Mouse (Mus musculus): ENCODE data around the gene Gm44503. TPM values are rescaled to one million over a fixed set of nuclear protein-coding genes. Genes with fewer than 3 reads are reported as not detected.

The Gm44503 gene
- polyA plus RNA-seq, 1 experiment: not detected

DNA sequence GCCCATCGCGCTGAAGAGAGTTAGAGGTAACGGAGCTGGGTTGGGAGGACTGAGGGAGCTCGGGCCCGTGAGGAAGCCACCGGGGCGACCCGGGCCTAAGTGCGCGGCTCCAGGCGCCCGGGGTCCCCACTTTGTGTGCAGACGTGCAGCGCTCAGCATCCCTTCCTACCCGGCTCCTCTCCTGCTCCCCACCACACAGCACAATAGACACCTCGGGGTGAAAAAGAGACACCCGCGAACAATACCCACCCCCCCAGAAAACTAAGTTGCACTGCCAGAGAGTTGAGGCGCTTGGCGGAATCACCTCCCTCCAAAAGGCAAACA is 32.8 kb upstream of the Gm44503 start:
- WGBS: 12% methylated on average over 20 of the region's 20 CpGs
- no peak for DNase-seq
- peaks cover 6% of the 10 kb centered on the region; the same call in 1 of the 2 replicates for H3K4me1 ChIP-seq (replicated peaks; ENCODE audit: control insufficient read depth, insufficient read depth, low read length)
- TF ChIP-seq CTCF (IDR thresholded peaks at IDR 0.05; ENCODE audit: borderline replicate concordance, control insufficient read depth, extremely low read depth, insufficient read depth, low read length, poor library complexity) (no peak), POLR2A (IDR thresholded peaks at IDR 0.05; ENCODE audit: control insufficient read depth, extremely low read depth, insufficient read depth, low read length, poor library complexity) (no peak)
- peaks cover 13% of the 10 kb centered on the region for H3K27me3 ChIP-seq (ENCODE audit: control insufficient read depth, insufficient read depth, low read length)
- no peaks in the 10 kb centered on the region for H3K36me3 ChIP-seq (ENCODE audit: control insufficient read depth, insufficient read depth, low read length)
- H3K4me3 ChIP-seq (ENCODE audit: control insufficient read depth, insufficient read depth, low read length): peak overlapping the region; percentile 34
- no peak overlapping the region for H3K27ac ChIP-seq (ENCODE audit: control insufficient read depth, insufficient read depth, low read length)

DNA sequence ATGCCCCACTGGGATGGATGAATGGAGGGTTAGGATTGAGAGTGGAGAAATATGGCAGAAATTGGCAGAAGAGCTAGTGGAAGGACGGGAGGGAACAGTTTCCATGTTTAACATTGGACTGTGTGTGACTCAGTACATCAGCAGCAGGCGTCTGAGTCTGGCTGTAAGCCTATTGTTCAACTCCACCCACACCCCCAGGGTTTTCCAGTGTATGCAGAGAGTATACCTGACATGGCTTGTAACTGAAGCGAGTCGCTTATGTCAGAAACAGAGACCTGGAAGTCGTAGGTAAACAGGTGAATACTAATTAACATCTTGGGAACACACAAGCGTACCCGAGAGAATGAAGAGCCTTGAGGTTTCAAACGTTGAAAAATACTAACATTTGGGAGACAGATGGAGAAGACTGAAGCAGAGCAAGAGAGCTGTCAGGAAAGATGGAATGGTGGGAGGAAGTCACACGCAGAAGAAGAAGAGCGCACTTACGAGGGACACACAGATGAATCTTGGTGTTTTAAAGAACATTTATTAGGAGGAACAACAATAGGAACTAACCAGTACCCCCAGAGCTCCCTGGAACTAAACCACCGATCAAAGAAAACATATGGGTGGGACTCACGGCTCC is 27.4 kb upstream of the Gm44503 start:
- WGBS: 86% methylated on average over 13 of the region's 13 CpGs
- Histone ChIP-seq H3K4me1 (replicated peaks; ENCODE audit: control insufficient read depth, insufficient read depth, low read length) (no peaks in the 10 kb centered on the region), H3K27me3 (ENCODE audit: control insufficient read depth, insufficient read depth, low read length) (peaks cover 3% of the 10 kb centered on the region), H3K27ac (ENCODE audit: control insufficient read depth, insufficient read depth, low read length) (no peak overlapping the region), H3K36me3 (ENCODE audit: control insufficient read depth, insufficient read depth, low read length) (no peaks in the 10 kb centered on the region), H3K4me3 (ENCODE audit: control insufficient read depth, insufficient read depth, low read length) (no peak overlapping the region)
- TF ChIP-seq POLR2A (IDR thresholded peaks at IDR 0.05; ENCODE audit: control insufficient read depth, extremely low read depth, insufficient read depth, low read length, poor library complexity) (no peak), CTCF (IDR thresholded peaks at IDR 0.05; ENCODE audit: borderline replicate concordance, control insufficient read depth, extremely low read depth, insufficient read depth, low read length, poor library complexity) (no peak)
- DNase-seq: no peak

DNA sequence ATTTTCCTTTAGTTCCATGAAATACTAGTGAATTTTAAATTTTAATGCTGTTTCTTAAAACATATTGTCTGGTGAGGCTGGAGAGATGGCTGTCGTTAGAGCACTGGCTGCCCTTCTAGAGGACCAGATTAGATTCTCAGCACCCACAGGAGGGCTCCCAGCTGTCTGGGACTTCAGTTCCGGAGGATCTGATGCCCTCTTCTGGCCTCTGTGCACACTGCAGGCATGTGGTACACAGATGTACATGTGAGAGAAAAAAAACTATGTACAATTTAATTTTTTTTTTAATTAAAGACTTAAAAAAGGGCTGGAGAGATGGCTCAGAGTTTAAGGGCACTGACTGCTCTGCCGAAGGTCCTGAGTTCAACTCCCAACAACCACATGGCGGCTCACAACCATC is 23.3 kb upstream of the Gm44503 start:
- Histone ChIP-seq H3K27me3 (ENCODE audit: control insufficient read depth, insufficient read depth, low read length) (no peaks in the 10 kb centered on the region), H3K27ac (ENCODE audit: control insufficient read depth, insufficient read depth, low read length) (no peak overlapping the region), H3K36me3 (ENCODE audit: control insufficient read depth, insufficient read depth, low read length) (no peaks in the 10 kb centered on the region), H3K4me1 (replicated peaks; ENCODE audit: control insufficient read depth, insufficient read depth, low read length) (no peaks in the 10 kb centered on the region), H3K4me3 (ENCODE audit: control insufficient read depth, insufficient read depth, low read length) (no peak overlapping the region)
- TF ChIP-seq POLR2A (IDR thresholded peaks at IDR 0.05; ENCODE audit: control insufficient read depth, extremely low read depth, insufficient read depth, low read length, poor library complexity): no peak
- TF ChIP-seq CTCF (IDR thresholded peaks at IDR 0.05; ENCODE audit: borderline replicate concordance, control insufficient read depth, extremely low read depth, insufficient read depth, low read length, poor library complexity): no peak
- DNase-seq: no peak
- 95% methylated on average over 4 of the region's 4 CpGs for WGBS

DNA sequence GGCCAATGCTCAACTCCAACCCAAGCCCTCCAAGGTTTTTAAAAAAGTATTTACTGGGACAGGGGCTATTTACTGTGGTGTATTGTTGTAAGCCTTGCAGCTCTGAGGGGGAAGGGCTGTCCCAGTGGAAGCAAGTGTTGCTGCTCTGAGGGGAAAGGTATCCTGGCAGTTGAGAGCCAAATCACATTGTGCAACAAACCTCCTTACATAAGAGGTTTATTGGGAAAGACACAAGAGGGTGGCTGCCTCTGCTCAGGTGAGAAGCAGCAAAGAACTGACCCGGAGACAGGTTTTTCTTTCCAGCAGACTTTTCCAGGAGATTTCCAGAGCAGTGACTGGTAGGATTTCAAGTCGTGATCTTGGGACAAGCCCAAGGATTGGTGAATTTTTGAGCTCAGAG is 22.4 kb upstream of the Gm44503 start:
- Histone ChIP-seq H3K27ac (ENCODE audit: control insufficient read depth, insufficient read depth, low read length) (no peak overlapping the region), H3K27me3 (ENCODE audit: control insufficient read depth, insufficient read depth, low read length) (no peaks in the 10 kb centered on the region), H3K4me1 (replicated peaks; ENCODE audit: control insufficient read depth, insufficient read depth, low read length) (no peaks in the 10 kb centered on the region), H3K4me3 (ENCODE audit: control insufficient read depth, insufficient read depth, low read length) (no peak overlapping the region), H3K36me3 (ENCODE audit: control insufficient read depth, insufficient read depth, low read length) (no peaks in the 10 kb centered on the region)
- no peak for DNase-seq
- no peak for TF ChIP-seq CTCF (IDR thresholded peaks at IDR 0.05; ENCODE audit: borderline replicate concordance, control insufficient read depth, extremely low read depth, insufficient read depth, low read length, poor library complexity)
- no peak for TF ChIP-seq POLR2A (IDR thresholded peaks at IDR 0.05; ENCODE audit: control insufficient read depth, extremely low read depth, insufficient read depth, low read length, poor library complexity)
- WGBS: 90% methylated on average over 2 of the region's 2 CpGs

DNA sequence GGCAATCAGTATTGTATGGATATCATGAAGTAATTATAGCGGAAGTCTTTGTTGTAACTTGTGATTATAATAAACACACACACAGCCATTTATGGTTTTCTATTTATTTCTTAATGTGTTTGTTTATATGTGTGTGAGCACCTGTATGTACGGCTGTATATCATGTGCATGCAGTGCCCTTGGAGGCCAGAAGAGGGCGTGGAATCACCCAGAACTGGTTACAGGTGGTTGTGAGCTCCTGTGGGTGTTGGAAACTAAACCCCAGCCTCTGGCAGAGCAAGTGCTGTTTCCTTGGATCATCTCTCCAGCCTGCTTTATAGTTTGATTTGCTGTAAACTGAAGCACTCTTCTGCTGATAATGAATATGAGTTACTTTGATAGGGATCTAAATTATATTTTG is 15.2 kb upstream of the Gm44503 start:
- H3K27ac ChIP-seq (ENCODE audit: control insufficient read depth, insufficient read depth, low read length): no peak overlapping the region
- H3K36me3 ChIP-seq (ENCODE audit: control insufficient read depth, insufficient read depth, low read length): no peaks in the 10 kb centered on the region
- no peak for DNase-seq
- no peak overlapping the region for H3K4me3 ChIP-seq (ENCODE audit: control insufficient read depth, insufficient read depth, low read length)
- H3K27me3 ChIP-seq (ENCODE audit: control insufficient read depth, insufficient read depth, low read length): no peaks in the 10 kb centered on the region
- 81% methylated on average over 3 of the region's 3 CpGs for WGBS
- no peaks in the 10 kb centered on the region for H3K4me1 ChIP-seq (replicated peaks; ENCODE audit: control insufficient read depth, insufficient read depth, low read length)
- no peak for TF ChIP-seq POLR2A (IDR thresholded peaks at IDR 0.05; ENCODE audit: control insufficient read depth, extremely low read depth, insufficient read depth, low read length, poor library complexity)
- TF ChIP-seq CTCF (IDR thresholded peaks at IDR 0.05; ENCODE audit: borderline replicate concordance, control insufficient read depth, extremely low read depth, insufficient read depth, low read length, poor library complexity): no peak

DNA sequence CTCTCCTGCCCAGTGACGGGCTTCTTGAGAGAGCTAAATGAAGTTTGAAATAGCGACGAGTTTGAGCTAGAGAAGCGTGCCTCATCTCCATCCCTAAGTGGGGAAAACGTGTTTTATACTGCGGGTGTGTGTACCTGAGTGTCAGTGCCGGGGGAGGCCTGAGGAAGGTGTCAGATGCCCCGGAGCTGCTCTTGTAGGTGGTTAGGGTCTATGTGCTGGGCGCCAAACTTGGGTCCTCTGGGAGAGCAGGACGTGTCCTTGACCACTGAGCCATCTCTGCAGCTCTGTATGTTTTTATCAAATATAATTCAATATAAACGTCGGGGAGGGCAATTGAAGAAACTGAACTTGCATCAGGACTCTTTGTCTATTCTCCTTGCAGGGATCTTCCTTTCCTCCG is 14.4 kb upstream of the Gm44503 start:
- H3K27ac ChIP-seq (ENCODE audit: control insufficient read depth, insufficient read depth, low read length): no peak overlapping the region
- no peak for DNase-seq

DNA sequence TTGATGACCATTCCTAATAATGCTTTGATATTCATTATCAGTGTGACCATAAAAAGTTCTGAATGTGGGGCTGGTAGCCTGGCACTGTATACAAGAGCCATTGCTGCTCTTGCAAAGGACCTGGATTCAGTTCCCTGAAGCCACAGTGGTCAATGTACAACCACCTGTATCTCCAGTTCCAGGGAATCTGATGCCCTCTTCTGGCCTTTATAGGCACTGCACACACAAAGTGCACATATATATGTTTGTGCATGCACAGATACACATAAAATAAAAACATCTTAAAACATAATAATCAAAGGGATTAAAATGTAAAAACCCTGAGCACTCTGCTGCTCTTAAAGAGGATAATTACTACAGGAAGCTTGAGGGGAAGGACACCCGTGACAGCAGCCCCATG is 11.6 kb upstream of the Gm44503 start:
- DNase-seq: no peak
- H3K36me3 ChIP-seq (ENCODE audit: control insufficient read depth, insufficient read depth, low read length): no peaks in the 10 kb centered on the region
- no peak for TF ChIP-seq POLR2A (IDR thresholded peaks at IDR 0.05; ENCODE audit: control insufficient read depth, extremely low read depth, insufficient read depth, low read length, poor library complexity)
- no peak for TF ChIP-seq CTCF (IDR thresholded peaks at IDR 0.05; ENCODE audit: borderline replicate concordance, control insufficient read depth, extremely low read depth, insufficient read depth, low read length, poor library complexity)
- H3K4me3 ChIP-seq (ENCODE audit: control insufficient read depth, insufficient read depth, low read length): no peak overlapping the region
- no peaks in the 10 kb centered on the region for H3K27me3 ChIP-seq (ENCODE audit: control insufficient read depth, insufficient read depth, low read length)
- 100% methylated on average over 1 of the region's 1 CpGs for WGBS
- no peak overlapping the region for H3K27ac ChIP-seq (ENCODE audit: control insufficient read depth, insufficient read depth, low read length)
- no peaks in the 10 kb centered on the region for H3K4me1 ChIP-seq (replicated peaks; ENCODE audit: control insufficient read depth, insufficient read depth, low read length)

More for the DNA sequence above, 14.4 kb upstream of the Gm44503 start:
- Histone ChIP-seq H3K27me3 (ENCODE audit: control insufficient read depth, insufficient read depth, low read length) (no peaks in the 10 kb centered on the region), H3K4me3 (ENCODE audit: control insufficient read depth, insufficient read depth, low read length) (no peak overlapping the region), H3K36me3 (ENCODE audit: control insufficient read depth, insufficient read depth, low read length) (no peaks in the 10 kb centered on the region), H3K4me1 (replicated peaks; ENCODE audit: control insufficient read depth, insufficient read depth, low read length) (no peaks in the 10 kb centered on the region)
- TF ChIP-seq POLR2A (IDR thresholded peaks at IDR 0.05; ENCODE audit: control insufficient read depth, extremely low read depth, insufficient read depth, low read length, poor library complexity) (no peak), CTCF (IDR thresholded peaks at IDR 0.05; ENCODE audit: borderline replicate concordance, control insufficient read depth, extremely low read depth, insufficient read depth, low read length, poor library complexity) (no peak)
- 95% methylated on average over 13 of the region's 13 CpGs for WGBS

All from thymus, adult 2 months (tissue).